Mouse (Mus musculus) layer of hippocampus, adult 9-11 months (tissue): ENCODE data around the gene Haus4.

Experiments used
- DNase-seq: peaks from one replicate; pipeline ENCODE4 v3.0.0; 2022

Haus4 gene

DNA sequence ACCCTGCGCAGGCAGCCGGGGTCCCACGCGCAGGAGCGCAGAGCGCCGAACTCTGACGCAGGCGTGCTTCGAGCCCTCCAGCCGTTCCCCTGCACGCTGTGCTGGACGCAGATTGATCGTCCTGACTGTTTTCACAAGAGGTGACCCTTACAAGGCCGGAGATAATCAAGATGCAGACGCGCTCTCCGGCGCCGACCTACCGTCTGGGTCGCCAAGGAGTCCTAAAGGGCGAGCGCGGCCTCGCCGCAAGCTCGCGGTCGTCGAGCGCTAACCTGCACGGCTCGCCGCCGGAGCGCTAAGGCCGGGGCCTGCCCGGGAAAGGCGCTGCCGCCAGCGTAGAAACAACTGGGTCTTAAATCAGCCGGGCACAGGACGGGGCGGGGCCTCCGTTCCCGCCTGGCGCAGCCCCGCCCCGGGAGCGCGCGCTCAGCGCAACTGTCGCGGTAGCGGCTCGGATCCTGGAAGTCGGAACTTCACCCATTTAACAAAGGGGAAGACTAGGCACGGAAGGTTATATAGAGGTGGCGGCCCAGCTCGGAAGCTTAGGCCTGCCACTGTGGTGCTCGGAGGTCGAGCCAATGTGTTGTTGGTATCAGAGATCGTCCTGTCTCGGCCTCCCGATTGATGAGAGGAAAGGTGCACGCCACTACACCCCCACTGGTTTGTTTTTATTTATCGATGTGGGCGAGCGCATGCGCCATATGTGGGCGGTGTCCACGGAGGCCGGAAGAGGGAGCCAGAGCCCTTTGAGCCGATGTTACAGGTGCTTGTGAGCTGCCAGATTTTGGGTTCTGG, at the start of gene Haus4:
Gene Haus4, minus strand, starts transcription at position 642 of the 795 bp plus-strand sequence.
- DNase-seq: peak; percentile 71

DNA sequence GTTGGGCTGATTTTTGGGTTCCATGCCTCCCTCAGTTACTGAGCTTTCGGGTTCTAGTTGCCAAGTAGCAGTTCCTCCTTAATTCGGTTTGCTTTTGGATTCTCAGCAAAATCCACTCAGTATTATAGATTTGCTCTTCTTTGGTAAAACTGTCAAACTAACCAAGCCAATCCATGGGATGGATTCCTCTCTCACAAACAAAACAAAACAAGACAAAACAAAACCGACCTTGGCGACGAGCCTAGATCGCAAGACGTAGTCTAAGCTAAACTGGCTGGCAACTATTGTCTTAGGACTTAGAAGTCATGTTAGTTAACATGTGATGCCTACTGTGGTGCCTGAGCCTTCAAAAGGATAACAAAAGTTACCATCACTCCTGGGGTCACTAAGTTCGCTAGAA, 49.3 kb upstream of the Haus4 start:
- no peak for DNase-seq

DNA sequence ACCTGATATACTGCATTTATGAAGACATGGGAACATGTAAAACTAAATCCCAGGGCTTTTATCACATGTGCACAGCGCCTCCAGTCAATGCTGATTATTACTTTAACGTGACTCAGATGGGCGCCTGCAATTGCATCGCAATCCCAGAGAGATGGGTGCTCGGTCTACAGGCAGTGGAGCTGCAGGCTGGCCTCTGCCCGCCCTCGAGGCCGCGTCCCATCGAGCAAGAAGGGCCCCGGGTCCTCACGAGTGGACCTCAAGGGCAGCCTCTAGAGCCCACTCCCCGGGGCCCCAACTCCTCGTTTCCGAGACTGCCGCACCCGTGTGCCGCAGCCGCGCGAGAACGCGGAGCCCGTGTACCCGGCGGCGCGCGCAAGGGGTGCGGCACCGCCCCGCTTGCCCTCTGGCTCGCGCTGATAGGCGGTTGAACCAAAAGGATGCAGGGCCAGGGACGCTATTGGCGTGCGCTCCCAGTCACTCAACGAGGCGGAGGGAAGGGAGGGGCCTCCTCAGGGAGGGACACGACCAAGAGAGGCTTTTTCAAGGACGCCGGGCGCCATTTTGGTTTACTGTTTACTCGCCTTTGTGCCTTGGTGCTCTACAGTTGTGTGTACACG, 48.7 kb upstream of the Haus4 start:
- DNase-seq: peak; percentile 97

- DNase-seq: no peak
Measured at GRCm38 (mm10) chr14:54602613-54603012, 48.2 kb upstream of the Haus4 start.

GRCm38 (mm10) chr14:54601601-54602000, 47.2 kb upstream of the Haus4 start:
- no peak for DNase-seq

DNA sequence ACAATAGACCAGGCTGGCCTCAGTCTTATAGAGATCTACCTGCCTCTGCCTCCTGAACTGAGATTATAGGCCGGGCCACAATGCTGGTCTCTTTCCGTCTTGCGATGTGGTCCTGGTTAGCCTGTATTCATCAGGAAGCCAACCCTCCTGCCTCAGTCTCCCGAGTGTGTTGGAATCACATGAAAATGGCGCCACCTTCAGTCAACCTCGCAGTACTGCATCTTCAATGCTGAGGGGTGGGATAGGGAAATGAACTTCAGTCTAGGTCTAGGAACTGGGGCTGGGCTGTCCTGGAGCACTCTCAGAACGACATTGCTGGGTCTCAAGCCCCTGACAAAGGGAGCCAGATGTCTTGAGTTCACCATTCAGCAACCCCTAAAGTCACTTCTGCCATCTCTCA, 42.7 kb upstream of the Haus4 start:
- no peak for DNase-seq

DNA sequence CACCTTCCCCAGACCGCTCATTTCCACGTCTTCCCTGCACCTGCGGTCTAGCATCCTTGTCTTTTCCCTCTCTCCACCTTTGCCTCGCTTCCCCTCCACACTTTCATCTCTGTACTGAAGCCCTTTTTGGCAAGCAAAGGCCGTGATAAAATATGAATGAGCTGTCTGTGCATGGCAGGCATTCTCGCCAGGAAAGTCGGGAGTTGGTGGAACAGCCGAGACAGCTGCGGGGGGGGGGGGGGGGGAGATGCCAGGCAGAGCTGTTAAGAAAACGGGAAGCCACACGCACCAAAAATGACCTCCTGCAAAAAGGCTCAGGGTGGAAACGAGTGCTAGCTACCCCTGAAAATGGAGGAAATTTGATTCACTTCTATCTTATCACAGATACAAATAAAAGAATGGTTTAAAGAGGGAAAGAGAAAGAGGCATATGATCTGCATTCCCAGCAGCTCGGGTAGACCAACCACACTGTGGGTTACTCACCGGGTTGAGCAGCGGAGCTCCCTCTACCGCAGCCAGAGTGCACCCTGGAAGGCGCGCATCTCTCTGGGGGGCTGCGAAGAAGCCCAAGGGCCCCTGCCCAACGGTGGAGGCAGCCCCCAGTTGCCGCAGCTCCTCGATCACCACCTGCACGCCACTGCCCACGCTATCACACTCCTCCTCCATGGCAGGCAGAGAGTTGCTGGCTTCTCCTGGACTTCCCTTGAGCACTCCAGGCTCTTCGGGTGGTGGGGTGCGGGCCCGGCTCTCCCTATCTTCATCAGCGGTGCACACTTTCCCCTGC, 40.4 kb upstream of the Haus4 start:
- DNase-seq: peak; percentile 52

GRCm38 (mm10) chr14:54594055-54594454, 39.6 kb upstream of the Haus4 start:
- DNase-seq: no peak

DNA sequence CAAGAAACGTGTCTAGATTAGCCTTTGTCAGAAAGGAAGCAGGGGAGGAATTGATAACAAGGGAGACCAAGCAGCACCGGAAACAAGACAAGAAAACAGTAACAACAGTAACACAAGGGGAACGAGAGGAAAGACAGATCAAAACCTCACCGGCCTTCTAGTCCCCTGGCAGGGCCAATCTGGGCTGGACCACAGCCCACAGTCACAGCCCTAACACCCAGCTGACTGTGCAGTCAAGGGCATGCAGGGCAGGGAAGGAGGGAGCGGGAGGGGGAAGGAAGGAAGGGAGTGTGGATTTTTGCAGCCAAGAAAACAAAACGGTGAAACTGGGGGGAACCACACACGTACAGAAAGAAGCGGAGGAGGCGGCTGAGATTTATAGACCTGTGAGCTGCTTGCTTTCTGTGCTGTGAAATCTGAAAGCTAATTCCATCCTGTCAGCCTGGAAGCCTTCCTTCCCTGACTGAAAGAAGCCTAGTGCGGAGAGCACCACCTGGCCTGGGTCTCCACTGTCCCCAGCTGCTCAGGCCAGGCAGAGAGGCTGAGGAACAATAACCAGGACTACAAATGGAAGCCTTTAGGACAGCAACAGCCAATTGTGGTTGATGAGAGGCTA, 38.0 kb upstream of the Haus4 start:
- DNase-seq: no peak

- no peak for DNase-seq
Measured at GRCm38 (mm10) chr14:54591056-54591455, 36.6 kb upstream of the Haus4 start.

- DNase-seq: peak; percentile 33
Measured at GRCm38 (mm10) chr14:54583681-54584338, 29.4 kb upstream of the Haus4 start.

DNA sequence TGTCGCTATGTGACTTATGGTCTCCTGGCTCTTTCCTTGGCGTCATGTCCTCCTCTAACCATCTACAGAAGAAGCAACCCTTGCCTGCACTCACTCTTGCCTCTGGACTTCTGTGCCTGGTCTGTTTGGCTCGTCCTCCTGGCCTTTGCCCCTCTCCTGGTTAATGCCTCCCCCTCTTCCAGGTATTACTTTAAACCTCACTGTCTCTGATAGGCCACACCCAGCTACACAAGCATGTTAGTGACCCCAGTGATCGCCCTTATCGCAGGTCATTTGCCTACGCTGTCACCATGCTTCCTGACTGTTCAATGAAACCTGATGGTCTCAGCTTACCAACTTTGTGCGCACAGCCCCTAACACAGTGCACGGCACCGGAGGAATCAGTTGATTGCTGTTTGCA, 28.1 kb upstream of the Haus4 start:
- no peak for DNase-seq

GRCm38 (mm10) chr14:54579638-54580037, 25.2 kb upstream of the Haus4 start:
- no peak for DNase-seq

DNA sequence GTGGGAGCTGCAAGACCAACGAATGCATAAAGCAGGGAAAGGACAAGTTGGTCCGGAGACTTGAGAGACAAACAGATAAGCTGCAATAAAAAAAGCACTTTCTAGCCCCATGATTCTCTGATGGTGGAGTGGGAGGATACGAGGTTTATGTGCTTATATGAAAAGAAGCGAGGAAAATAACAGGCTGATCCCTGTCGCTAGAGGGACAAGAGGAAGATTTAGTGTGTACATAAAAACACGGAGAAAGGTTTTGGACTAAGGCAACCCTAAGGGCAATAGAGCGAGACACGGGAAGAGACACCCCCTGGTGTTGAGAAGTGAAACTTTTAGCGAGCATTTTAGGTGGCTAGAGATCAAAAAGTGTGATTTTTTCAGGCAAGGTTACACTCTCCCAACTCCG, 23.6 kb upstream of the Haus4 start:
- DNase-seq: no peak

GRCm38 (mm10) chr14:54577089-54577982, 22.9 kb upstream of the Haus4 start, which contains the start of gene Ajuba:
Gene Ajuba, minus strand, starts transcription at chr14:54577558.
- peak; percentile 73 for DNase-seq

DNA sequence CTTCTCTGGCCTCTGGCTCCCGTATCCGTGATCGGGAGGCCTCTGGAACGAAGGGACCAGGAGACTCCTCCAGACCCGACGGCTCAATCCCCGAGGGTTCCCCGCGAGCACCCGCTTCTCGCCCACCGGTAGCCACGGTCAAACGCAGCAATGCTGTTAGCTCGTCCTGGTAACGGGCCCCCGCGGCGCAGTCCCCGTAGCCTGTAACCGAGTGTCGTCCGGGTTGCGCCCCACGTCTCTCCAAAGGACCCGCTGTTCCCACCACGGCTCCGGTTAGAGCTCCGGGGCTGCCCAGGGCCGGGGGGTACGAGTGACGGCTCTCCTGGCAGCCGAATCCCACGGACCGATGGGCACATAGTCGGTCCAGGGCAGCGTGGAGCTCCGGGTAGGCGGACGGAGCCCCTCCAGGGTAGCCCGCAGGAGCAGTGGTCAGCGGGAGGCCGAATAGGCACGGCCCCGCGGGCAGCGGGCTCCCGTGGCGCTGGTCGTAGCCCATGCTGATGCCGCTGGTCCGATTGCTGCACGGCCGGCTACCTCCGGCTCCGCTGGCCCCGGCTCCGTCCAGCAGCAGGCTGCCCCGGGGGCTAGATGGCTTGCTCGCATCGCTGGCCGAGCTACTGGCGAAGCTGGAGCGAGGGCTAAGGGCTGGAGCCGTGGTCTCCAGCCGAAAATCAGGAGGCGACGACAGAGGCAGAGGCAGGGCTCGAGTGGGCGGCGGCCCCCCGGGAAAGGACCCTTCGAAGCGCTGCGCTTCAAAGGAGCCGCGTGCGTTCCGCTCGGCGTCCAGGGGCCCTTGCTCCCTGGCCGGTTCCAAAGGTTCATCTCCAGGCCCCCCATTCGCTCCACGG, 22.0 kb upstream of the Haus4 start:
- DNase-seq: no peak

DNA sequence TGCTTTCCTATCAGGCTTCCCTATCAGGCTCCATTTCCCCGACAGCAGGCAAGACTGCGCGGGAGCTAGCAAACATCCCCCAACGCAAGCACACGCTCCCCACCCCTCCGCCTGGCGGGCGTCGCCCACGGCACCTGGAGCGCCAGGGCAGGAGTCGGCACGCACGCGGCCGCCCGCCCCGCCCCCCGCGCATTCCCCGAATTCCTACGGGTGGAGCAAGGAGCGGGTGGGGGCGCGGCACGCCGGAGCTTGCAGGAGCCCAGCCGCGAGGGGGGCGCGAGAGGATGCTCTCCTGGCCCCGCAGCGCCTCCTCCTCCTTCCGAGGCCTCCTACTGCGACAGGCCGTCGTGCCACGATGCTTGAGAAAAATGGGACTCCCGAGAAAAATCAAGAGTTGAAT, 21.2 kb upstream of the Haus4 start:
- no peak for DNase-seq

- DNase-seq: no peak
Measured at GRCm38 (mm10) chr14:54575031-54575430, 20.6 kb upstream of the Haus4 start.

- DNase-seq: no peak
Measured at GRCm38 (mm10) chr14:54574253-54574652, 19.8 kb upstream of the Haus4 start.
